Mouse (Mus musculus) WW6 (cell line): ENCODE data around the gene Mob3a.

ENCODE experiments used
- DNase-seq: peaks from one replicate; pipeline ENCODE4 v3.0.0-alpha.2; 2013; ENCODE audit warnings: low read depth, low spot score

Mob3a gene

DNA sequence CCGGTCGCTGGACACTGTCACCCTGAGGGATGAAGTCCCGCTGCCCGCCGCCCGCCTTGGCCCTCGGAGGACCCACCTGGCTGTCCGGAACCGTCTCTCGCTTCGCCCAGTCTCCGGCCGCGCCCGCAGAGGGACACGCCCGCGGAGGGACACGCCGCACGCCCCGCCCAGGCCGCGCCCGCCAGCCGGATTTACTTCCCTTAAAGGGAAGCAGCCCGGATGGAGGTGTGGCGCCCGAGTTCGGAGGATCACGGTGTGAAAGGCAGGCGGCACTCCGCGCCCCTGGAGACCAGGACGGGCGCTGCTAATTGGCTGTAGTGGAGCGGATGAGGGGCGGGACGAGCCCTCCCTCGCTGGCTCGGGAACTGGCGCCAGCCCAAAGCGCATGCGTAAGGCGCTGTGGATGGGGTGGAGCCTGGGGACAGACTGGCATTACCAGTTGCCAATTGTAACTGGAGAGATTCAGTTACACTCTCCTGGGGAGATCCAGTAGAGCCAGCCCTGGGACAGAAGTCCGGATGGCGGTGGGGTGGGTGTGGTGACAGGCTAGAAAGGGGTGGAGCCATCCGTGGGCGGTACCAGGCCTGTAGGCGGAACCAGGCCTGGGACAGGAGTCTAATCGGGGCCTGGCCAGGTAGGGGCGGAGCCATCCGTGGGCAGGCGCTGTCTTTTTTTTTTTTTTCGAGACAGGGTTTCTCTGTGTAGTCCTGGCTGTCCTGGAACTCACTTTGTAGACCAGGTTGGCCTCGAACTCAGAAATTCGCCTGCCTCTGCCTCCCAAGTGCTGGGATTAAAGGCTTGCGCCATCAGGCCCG, at the start of gene Mob3a, which contains the start of gene Izumo4:
Mob3a (minus strand) TSS at position 257 of the 815 bp plus-strand sequence.
Izumo4 (plus strand) TSS at position 464 of the 815 bp plus-strand sequence.
- peak; percentile 97 for DNase-seq

DNA sequence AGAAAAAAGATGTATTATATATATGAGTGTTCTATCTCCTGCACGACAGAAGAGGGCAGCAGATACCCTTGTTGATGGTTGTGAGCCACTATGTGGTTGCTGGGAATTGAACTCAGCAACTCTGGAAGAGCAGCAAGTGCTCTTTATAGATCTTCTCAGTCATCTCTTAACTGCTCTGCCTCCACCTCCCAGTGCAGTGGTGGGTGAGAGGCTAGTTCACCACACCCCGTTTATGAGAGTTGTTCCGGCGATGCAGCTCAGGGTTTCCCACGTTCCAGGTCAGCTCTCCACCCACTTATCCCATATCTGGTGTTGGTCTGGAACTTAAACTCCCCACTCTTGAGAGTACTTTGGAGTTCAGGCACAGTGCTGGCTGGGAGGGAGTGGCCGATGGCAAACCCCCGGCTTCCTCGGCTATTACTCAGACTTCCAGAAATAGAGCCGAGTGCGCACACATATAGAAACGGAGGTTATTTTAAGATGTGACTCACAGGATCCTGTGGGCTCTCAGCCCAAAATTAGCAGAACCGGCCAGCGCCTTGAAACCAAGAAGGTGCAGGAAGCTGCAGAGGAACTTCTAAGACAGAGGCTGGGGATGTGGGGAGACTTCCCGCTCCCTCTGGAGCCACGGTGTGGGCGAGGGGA, 49.5 kb upstream of the Mob3a start:
- no peak for DNase-seq

DNA sequence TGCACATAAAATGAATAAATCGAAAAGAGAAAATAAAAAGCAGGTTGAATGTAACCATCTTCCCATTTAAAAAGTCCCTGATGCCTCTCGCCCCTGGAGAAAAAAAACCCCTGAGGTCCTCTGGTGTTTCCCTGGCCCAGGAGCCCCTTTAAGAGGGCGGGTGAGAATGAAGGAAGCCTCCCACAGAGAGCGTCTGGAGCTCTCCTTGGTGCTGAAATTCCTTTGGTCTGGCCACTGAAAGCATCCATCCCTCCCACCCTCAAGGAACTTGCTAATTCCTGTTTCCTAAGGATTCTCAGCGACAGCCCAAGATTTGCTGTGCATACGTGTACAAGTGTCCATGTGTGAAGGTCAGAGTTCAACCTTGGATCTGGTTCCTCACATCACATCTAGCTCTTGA, 46.8 kb upstream of the Mob3a start:
- DNase-seq: no peak

DNA sequence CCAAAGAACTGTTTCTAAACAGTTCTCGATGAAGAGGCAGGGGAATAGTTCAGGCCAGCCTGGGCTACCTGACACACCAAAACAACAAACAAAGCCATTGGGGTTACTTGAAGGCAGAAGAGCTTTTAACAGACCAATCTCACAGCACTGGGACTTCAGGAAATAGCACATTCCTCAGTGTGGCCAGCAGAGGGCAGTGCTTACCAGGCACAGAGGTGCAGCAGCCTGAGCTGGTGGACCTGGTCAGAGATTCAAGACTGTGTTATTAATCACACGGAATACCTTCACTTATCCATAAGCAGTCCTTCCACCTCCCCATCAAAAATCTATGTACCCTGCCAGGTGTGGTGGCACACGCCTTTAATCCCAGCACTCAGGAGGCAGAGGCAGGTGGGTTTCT, 45.6 kb upstream of the Mob3a start:
- DNase-seq: no peak

DNA sequence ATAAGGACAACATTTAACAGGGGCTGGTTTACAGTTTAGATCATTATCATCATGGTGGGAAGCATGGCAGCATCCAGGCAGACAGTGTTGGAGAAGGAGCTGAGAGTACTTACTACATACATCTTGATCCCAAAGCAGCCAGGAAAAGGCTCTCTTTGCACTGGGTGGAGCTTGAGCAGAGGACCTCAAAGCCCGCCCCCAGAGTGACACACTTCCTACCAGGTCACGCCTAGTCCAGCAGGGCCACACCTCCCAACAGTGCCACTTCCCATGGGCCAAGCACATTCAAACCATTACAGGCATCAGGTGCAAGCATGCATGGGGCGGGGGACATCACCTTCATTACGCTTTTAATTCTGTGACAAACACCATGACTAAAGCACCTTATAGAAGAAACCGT, 42.5 kb upstream of the Mob3a start:
- DNase-seq: no peak

DNA sequence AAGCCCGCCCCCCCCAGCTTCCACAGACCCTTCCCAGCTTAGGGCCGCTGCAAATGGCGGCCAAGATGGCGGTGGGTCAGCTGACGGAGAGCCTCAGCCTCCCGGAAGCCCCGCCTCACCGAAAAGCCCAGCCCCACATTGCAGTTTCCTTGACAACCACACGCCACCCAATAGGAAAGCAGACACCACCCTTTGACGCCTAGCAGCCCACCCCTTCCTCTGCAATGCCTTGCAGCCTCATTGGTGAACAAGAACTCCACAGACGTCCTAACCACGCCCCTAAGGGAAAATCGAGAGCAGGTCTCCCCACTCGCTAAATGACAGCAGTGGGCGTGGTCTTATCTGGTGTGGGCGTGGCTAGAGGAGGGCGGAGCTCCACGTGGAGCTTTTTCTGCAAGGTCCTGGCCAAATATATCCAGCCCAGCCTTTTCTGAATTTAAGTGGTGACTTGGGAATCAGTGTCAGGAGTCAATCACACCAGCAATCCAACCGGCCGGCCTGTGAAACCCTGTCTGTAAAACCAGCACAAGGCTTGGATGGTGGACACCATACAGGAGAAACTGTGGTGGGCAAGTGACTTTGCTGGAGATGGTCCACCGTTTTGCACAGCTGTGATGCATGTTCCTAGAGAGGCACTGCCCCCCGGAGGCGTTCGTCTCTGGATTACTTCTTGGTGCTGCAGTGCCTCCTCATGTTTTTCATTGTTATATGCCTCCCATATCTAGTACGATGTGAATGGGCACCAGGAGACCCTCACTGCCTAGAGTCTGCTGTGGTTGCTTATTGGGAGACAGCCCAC, 40.6 kb upstream of the Mob3a start, which contains the start of gene Ap3d1:
Ap3d1 (minus strand) TSS at position 85 of the 799 bp plus-strand sequence.
- DNase-seq: peak; percentile 99

DNA sequence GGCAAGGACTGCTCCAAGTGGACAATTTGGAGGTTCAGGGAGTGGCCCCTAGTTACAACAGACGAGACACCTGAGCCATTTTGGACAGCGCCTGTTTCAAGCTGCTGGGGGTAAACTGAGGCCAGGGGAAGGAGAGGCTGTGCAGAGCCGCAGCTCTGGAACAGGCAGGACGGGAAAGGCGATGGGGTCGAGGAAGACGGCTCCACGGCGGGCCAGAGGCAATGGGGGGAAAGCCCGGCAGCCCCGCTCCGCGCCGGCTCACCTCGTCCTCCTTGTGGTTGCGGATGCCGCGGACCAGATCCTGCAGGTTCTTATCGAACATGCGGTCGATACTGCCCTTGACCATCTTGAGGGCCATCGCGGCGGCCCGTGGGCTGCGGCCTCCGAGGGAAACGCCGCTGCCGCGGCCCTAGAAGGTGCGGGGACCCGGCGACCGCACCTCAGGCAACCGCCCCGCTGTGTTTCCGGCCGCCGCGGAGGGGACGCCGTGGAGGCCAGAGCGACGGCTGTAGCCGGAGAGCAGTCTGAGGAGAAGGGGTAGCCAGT, 39.9 kb upstream of the Mob3a start:
- DNase-seq: no peak

DNA sequence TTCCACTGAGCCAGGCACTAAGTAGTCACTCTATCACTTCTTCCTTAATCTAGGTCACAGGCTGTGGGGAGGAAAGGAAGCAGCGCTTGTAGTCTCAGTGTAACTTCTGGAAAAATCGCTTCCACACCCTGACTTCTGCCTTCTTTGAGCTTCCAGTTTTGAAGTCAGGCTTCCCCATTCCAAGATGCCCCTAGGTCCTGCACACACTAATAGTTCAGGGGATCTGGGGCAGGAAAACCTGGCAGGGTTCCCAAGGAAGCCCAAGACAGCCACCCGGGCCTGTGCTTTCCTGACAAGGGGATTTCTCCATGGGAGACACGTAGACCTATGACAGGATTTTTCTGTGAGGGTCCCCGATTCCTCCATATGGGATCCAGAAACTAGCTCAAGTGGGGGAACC, 39.4 kb upstream of the Mob3a start:
- DNase-seq: no peak

DNA sequence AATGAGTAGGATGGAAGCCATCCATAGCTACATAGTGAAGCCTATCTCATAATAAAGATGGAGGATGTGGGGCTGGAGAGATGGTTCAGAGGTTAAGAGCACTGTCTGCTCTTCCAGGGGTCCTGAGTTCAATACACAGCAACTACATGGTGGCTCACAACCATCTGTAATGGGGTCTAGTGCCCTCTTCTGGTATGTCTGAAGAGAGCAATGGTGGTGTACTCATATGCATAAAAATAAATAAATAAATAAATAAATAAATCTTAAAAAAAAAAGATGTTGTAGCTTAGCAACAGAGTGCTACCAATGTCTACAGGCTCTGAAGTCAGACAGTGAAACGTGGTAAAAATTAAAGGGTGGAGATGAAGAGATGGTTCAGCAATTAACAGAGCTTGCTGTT, 36.9 kb upstream of the Mob3a start:
- DNase-seq: no peak

DNA sequence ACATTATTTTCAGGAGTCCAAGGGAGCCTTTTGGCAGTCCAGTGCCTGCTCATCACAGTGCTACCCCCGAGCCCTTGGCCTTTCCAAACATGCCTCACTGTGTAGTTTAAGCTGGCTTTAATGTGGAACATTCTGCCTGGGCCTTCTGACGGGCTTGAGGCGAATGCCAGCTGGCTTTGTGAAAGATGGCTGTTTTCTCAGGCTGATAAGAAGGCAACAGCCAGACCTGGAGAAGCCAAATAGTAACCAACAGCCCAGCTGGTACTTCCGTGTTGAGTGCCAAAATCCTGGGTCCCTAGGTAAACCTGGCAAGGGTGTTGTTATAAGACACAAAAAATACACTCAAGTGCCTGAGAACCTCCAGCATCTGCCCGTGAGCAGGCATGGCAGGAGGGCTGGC, 35.0 kb upstream of the Mob3a start:
- no peak for DNase-seq

DNA sequence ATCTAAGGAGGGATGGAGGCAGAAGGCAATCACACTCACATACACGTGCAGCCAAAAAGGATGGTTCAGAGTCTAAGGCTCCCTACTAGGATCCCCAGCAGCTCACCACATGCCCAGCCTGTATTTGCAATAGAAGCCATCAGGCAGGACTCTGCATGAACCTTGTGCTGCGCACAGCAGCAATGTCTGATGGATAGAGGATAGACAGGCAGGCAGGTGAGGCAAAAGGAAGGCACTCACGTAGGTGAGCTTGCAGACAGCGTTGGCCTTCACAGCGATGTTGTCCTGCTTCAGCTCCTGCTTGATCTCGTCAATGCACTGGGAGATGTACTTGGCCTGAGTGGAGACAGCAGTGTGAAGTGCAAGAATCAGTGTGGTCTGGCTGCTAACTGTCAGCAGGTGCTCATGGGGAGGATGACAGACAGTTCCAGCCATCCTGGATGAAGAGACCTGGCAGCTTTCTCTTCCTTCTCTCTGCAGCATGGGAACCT, 30.9 kb upstream of the Mob3a start:
- DNase-seq: no peak

DNA sequence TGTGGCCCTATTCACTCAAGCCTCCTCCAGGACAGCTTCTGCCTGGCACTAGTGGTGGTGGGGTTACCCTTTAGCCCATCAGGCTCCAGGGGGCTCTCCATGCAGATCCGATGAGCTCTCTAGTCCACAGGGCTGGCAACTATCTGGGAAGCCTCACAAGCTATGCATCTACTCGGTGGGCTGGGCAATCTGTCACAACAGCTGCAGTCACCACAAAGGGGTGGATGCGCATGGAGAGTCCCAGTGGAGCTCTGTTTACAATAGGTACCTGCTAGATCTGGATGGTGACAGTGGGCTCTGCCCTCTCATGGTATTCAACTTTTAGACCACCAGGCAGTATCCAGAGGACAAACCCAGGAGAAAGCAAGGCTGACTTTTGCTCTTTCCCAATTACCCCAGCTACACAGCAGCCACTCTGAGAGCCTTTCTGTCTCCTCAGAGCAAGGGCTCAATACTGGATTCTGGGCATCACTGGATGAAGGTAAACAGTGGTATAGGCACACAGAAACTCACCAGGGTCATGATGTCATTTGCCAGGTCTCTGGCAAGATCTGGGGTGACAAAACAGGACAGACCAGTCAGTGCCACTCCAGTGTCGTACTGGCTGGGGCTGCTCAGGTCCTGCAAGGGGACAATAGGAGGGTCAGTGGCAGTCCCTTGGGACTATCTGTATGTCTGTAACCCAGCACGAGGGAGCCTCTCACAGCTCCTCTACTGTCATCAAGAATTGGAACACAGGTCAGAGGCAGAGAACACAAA, 25.8 kb upstream of the Mob3a start:
- no peak for DNase-seq

DNA sequence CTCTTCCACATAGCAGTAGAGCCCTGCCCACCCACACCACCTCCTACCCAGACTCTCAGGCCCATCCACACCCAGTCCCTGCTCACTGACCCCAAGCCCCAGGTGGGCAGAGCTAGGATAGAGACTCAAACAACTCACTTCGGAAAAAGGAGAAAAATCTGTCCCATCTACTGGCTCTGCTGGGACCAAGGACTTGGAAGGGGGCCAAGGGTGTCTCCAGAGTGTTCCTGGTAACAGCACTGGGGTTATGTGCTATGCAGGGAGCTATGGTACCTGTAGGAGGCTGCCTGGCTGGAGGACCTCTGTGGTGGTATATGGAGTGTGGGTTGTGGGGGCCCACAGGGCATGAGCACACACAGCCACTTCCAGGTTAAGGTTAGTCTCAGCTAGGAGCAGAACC, 15.5 kb upstream of the Mob3a start:
- DNase-seq: no peak

DNA sequence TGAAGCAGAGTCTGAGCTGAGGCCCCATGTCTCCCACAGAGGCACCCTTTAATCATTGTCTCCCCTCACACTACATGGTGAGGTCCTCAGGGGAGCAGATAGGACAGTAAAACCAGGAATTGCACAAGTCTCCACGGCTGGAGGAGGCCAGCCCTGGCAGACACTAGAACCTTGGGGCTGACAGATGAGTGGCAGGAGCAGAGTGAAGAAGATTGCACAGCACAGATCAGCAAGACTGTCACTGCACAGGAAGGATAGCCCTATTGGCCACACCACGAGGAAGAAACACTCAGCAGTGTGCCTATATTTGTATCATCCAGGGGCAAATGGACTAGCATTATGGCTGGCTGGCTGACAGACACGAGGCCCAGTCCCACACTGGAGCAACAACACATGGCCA, 9.1 kb upstream of the Mob3a start:
- DNase-seq: no peak

DNA sequence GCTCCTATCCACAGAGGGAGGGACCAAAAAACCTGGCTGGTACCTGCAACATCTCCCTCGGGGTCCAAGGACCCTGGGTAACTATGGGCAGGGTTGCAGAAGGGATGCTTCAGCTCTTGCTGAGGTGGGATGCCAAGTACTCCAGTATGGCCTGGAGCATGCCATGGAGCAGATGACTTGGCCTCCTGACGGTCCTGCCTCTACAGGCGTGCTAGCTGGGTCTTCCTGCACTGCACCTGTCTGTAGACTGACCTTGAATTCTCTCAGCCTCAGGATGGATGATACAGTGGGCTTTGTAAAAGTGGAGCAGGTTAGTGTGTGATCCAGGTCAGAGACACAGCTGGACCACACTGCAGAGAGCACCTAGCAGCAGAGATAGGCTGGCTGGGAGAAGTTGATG, 3.7 kb upstream of the Mob3a start:
- no peak for DNase-seq

DNA sequence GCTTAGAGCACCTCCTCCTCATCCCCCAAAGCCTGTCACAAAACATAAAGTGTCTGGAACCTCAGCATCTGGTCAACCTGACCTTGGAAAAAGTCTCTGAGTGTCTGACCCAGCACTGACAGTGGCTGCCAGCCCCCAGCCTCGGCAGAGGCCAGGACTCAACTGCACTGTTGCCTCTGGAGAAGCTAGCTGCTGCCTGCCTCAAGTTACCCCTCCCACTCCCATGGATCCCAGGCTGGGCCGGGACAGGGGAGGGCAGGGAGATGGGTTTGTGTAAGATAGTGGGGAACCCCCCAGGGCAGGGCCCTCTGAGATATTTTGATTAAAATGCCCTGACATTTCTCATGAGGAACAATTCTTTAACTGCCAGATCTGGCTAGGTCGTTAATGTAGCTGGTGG, 3.3 kb upstream of the Mob3a start:
- DNase-seq: no peak

DNA sequence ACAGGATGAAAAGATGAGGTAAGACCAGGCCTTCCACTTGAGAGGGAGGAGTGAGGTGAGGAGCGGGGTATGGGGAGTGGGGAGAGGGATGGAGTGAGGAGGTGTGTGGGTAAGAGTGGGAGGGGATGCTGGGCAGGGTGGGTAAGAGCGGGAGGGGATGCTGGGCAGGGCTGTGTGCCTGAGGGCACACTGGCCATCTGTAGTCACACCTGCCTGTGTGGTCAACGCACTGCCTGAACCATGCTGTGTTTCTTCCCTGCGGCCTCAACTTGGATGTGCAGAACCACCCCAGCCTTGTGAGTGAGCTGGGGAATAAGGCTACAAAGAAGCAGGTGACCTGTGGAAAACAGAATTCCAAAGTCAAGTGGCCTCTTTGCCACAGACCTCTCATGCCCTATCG, 2.6 kb upstream of the Mob3a start:
- DNase-seq: no peak

DNA sequence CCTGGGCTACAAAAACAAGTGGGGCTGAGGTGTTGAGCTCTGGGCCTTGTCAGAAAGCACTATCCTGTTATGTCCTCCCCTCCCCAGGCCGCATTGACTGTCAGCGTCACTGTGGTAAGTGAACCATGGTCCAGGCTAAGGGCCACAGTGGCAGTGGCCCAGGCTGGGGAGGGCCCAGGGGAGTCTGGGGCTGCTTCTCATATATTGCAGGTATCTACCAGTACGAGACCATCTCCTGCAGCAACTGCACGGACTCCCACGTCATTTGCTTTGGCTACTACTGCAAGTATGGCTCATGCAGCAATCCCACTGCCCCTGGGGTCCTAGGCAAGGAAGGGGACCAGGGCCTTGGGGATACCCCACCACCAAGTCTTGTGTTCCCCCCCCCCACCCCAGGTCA, 1.9 kb upstream of the Mob3a start:
- DNase-seq: no peak

DNA sequence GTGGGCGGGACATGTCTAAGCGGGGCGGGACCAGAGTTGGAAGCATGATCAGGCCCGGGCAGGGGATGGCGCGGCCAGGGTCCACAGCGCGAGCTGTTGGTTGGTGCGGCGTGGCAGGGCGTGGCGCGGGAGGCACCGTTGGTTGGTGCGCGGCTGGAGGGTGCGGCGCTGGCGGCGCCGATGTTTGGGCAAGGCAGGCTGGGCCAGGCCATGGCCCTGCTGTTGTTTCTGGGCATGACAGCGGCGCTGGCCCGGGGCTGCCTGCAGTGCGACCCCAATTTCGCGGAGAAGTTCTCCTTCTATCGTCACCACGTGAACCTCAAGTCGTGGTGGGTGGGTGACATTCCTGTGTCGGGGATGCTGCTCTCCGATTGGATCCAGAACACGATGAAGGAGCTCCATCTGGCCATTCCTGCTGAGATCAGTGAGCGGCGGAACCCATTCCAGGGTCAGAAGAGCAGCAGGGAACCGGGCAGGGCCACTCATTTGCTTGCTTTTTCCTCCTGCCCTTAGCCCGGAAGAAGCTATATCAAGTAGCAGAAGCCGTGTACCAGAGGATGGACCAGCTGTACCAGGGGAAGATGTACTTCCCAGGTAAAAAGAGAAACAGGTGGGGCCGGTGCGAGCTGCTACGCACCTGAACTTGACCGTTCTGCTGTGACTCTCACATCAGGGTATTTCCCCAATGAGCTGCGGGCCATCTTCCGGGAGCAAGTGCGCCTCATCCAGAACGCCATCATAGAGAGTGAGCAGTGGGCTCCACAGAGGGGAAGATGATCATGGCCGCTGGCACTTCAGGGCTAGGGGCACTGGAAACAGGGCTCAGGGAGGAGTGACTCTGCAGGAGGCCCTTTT, 986 bp upstream of the Mob3a start:
- peak; percentile 71 for DNase-seq

DNA sequence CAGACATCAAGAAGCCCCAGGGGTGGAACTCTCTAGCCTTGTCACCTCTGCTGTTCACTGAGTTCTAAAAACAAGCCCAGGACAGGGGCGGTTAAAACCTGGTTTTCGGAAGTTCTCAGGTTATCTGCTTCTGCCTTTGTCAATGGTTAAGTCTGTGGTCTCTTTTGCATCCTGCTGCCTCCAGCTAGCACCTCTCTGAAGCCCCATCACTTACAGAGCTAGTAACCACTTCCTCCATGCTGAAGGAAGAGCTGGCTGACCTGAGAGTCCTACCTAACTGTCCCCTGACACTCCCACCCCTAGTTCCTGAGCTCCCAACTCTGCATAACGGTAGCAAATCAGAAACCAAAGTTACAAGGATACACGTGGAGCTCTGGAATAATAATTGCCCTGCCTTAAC, 1.0 kb downstream of the Mob3a start:
- DNase-seq: no peak
